Mouse (Mus musculus): ENCODE results near the gene Gm13279.
"Not testable (repeated sequence)": the region's sequence is repeated elsewhere in the genome, so short reads cannot be mapped to it uniquely, and the experiment has no call there.

Gene Gm13279

GRCm38 (mm10) chr4:88793936-88794675 lies 3.1 kb upstream of the Gm13279 start, which contains the start of gene Gm13275:
Gm13275 (plus strand) TSS chr4:88794487.
- not testable (repeated sequence) for DNase-seq (ENCODE audit: low read depth, low spot score)

- DNase-seq (ENCODE audit: low read depth, low spot score) = not testable (repeated sequence)
These were observed 2.2 kb downstream of the Gm13279 start, which contains the start of gene Gm13285 for GRCm38 (mm10) chr4:88799365-88799764. Gm13285 (plus strand) TSS chr4:88799665.

GRCm38 (mm10) chr4:88802954-88803353 lies 5.8 kb downstream of the Gm13279 start, which contains the start of gene Gm13287:
Gm13287 (plus strand) TSS chr4:88803254.
- not testable (repeated sequence) for DNase-seq (ENCODE audit: low read depth, low spot score)

DNA sequence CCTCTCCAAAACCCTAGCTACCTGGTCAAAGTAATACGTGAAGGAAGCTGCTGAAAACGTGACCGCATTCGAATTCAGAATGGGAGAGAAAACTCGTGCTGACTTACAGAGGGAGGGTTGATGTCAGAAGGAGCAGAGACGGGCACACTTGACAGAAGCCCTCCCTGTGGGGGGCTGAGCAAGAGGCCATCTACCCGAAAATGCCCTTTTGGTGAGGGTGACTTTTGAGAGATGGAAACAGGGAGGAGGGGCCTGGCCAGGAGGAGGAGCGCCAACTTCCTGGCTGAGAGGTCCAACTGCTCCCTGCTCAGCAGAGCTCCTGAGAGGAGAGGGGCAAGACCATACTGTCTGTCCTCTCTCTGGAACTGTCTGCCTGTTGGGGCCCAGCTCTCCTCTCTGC lies 8.0 kb downstream of the Gm13279 start, which contains the start of gene Gm13288:
Gene Gm13288 (plus strand): TSS at position 301 of the 400 bp plus-strand sequence.
- not testable (repeated sequence) for DNase-seq (ENCODE audit: low read depth, low spot score)

GRCm38 (mm10) chr4:88805761-88806160 lies 8.6 kb downstream of the Gm13279 start:
- not testable (repeated sequence) for DNase-seq (ENCODE audit: low read depth, low spot score)

DNA sequence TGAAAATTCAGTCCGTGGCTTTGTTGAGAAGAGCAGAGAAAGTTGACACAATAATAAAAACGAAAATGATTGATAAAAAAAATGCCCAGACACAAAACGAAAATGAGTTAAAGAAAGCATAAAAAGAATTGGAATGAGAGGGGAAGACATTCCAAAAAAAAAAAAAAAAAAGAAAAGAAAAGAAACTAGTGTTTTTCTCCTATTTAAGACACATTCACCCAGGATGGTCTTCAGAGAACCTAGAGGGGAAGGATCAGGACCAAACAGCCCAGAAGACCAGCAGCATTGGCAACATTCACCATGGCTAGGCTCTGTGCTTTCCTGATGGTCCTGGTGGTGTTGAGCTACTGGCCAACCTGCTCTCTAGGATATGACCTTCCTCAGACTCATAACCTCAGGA lies 18.7 kb downstream of the Gm13279 start, which contains the start of gene Ifna7:
Gene Ifna7 (plus strand): TSS at position 301 of the 400 bp plus-strand sequence.
- DNase-seq (ENCODE audit: low read depth, low spot score) = no peak

- no peak for DNase-seq (ENCODE audit: low read depth, low spot score)
These were observed 22.5 kb downstream of the Gm13279 start, which contains the start of gene Ifna11 for GRCm38 (mm10) chr4:88819659-88820058. Ifna11 (plus strand) TSS chr4:88819959.

GRCm38 (mm10) chr4:88822995-88823394 lies 25.8 kb downstream of the Gm13279 start:
- peak; percentile 4 for DNase-seq (ENCODE audit: low read depth, low spot score)

GRCm38 (mm10) chr4:88827116-88827515 lies 29.9 kb downstream of the Gm13279 start, which contains the start of gene Ifna6:
Ifna6 (plus strand) TSS chr4:88827416.
- not testable (repeated sequence) for DNase-seq (ENCODE audit: low read depth, low spot score)

- peak; percentile 16 for DNase-seq (ENCODE audit: low read depth, low spot score)
These were observed 33.3 kb downstream of the Gm13279 start for GRCm38 (mm10) chr4:88830523-88830922.

- not testable (repeated sequence) for DNase-seq (ENCODE audit: low read depth, low spot score)
These were observed 38.0 kb downstream of the Gm13279 start, which contains the start of gene Ifna5 for GRCm38 (mm10) chr4:88835225-88835624. Ifna5 (plus strand) TSS chr4:88835525.

GRCm38 (mm10) chr4:88838828-88839227 lies 41.6 kb downstream of the Gm13279 start:
- DNase-seq (ENCODE audit: low read depth, low spot score) = no peak

DNA sequence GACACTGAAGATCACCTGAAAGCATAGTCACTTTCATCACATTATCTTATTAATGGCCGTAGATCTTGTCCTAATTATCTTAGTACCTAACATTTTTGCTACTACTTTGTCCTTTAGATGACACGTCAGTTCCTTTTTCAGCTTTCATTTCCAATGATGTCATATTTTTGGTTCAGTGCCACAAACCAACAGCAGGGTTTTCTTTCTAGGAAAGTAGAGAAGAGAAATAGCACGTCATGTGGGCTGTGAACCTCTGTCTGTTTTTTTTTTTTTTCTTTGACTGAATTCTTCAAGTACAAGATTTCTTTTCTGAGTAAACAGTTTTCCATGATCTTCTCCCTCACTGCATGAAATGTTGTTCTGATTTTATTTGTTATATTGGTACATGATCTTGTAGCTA lies 42.9 kb downstream of the Gm13279 start:
- no peak for DNase-seq (ENCODE audit: low read depth, low spot score)

GRCm38 (mm10) chr4:88841438-88841911 lies 44.3 kb downstream of the Gm13279 start, which contains the start of gene Ifna4:
Ifna4 (plus strand) TSS chr4:88841861.
- DNase-seq (ENCODE audit: low read depth, low spot score) = no peak

DNA sequence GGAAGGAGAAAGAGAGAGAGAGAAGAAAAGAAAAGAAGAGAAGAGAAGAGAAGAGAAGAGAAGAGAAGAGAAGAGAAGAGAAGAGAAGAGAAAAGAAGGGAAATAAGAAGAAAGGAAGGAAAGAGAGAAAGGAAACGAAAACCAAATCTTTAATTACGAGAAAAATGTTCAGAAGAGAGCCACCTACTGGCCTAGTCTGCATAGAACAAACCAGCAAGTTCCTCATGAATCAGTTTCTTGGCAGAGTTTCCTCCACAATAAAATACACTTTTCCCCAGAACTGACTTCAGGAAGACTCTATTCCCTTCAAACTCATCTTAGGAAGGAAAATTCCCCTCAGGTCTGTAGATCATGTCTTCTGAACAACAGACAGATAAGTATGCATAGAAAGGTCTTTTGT lies 48.1 kb downstream of the Gm13279 start:
- DNase-seq (ENCODE audit: low read depth, low spot score) = no peak
